Mouse (Mus musculus) large intestine, adult 2 months (tissue): Measurements from ENCODE around the gene Pxk. TPM values are rescaled to one million over a fixed set of nuclear protein-coding genes. Genes with fewer than 3 reads are reported as not detected.
"Not testable (repeated sequence)": the region's sequence is repeated elsewhere in the genome, so short reads cannot be mapped to it uniquely, and the experiment has no call there.

Experiments used
- DNase-seq: peaks from one replicate; pipeline ENCODE4 v3.0.0-alpha.2; 2012; ENCODE audit warnings: low read depth, low spot score
- WGBS: fragments of 180-500 bp; shearing (Covaris S2); methylation state at CpG from one replicate; pipeline ENCODE4 v1.1.7; 2018; 5-methylcytosine and 5-hydroxymethylcytosine counted together
- polyA plus RNA-seq: library from polyadenylated mRNA; depleted of rRNA; stranded (reverse); fragments of >200 nt; gene quantifications from 2 replicates; pipeline ENCODE4 v1.2.3, GENCODE M21; 2012

Pxk gene
- polyA plus RNA-seq, 1 experiment, result 37.9 TPM

DNA sequence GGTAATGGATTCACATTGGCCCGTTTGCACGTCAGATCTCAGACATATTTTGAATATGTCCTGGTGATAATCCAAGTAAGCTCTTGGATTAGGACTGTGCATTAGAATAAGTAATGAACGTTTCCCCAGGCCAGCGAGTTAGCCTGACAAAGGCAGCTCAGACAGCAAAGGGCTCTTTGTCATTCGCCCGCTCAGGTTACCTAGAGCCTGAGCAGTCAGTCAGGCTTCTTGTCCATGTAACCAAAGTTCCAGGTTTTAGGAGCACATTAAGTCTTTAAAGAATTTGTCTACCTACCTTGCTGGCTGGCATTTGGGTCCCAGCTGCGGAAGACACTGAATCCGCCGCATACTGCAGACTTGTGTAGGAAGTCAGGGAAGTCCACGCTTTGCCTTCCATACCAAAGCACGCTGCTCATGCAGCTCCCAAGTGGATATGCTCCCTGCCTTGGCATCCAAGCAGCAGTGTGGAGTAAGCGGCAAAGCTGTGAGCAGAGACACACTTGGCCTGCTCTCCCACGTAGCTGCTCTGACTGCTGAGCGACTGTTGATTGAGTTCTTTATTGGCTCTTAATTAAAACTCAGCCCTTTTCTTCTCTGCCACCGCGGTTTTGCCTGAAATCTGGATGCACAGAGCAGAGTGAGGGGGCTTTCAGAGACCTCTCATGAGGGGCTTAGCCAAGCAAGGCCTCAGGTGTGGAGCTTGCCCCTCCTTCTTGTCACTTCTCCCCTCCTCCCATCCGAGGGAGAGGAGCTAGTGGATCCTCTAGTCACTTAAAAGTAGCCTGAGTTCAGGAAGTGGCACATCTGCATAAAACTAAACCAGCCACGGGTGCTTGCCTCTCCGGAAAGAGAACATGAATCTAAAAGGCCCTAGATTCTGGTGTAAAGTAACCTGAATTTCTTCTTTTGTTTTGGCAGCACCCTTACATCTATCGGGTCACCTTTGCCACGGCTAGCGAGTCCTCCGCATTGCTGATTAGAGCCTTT is 42.0 kb downstream of the Pxk start:
- DNase-seq, result no peak
- 85% methylated on average over 23 of the region's 23 CpGs for WGBS

DNA sequence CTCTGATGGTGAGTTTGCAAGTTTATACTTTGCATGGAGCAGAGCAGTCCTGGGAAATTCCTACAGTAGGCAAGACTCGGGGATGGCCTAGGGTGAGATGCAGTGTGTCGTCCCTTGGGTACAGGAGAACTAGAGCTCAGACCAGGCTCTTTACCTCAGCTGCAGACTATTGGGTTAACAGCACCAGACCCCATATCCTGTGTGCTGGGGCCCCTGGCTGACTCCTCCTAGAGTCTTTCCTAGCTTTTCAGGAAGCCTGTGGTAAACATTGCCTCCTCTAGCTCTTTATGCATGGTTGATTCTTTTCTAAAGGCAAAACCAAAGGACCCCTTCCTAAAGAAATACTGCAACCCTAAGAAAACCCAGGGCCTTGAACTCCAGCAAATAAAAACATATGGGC is 43.1 kb downstream of the Pxk start:
- WGBS, result 78% methylated on average over 2 of the region's 2 CpGs
- DNase-seq, result no peak

- WGBS, result 65% methylated on average over 13 of the region's 13 CpGs
- no peak for DNase-seq
Observed at GRCm38 (mm10) chr14:8145594-8146558, 47.9 kb downstream of the Pxk start.

GRCm38 (mm10) chr14:8146611-8147223 is 48.7 kb downstream of the Pxk start:
- 43% methylated on average over 11 of the region's 11 CpGs for WGBS
- DNase-seq, result peak; percentile 64

DNA sequence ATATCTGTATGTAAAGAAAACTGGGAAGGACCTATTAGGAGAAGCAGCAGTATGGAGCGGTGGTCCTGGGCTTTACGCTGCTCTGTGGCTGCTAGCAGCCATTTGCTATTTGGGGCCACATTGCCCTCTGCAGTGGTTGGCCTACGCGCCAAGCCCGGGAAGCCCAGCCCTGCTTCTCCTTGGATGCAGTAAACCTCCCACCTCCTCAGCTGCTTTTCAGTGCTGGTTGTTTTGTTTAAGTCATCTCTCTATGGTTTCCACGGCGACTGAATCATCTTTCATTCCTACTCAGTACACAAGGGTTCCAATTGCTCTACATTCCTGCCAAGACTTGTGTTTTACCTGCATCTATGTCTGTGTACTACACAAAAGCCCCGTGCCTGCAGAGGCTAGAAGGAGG is 50.8 kb downstream of the Pxk start:
- DNase-seq, result no peak
- WGBS, result 87% methylated on average over 8 of the region's 8 CpGs

- WGBS, result 95% methylated on average over 5 of the region's 5 CpGs
- no peak for DNase-seq
Observed at GRCm38 (mm10) chr14:8151757-8152156, 53.7 kb downstream of the Pxk start.

DNA sequence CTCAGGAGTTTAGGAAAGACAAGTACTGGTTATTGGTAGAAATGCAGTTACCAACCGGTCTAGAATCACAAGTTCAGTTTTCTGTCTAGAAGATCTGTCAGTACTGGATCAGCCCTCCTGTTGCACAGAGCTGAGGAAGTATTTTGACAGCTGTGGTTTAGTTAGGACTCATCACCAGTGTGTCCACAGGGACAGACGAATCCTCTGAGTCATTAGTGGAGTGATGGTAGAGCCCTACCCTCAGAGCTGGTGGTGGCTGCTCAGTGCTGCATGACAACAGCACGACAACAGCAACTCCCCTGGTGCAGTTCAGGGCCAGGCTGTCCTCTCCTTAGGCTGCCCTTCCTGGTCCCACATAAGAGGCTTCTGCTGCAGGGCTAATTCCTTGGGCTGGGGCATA is 56.1 kb downstream of the Pxk start:
- WGBS, result 86% methylated on average over 3 of the region's 3 CpGs
- DNase-seq, result no peak

DNA sequence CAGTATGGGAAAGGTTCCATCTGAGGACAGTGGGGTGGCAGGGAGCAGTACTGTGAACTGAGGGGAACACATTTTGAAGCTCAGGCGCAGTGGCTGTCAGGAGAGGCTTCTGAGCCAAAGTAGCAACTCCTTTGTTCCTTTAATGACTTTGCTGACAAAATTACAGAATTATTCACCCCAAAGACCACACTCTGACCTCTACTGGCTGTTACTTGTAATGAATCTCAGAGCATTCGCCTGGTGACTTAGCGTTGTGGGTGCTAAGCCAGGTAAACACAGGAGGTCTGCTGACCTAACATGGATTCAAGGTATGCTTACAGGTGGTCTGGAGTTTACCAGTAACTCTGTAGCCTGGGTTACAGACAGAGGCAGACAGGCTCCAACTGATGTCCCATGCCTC is 58.9 kb downstream of the Pxk start:
- DNase-seq, result no peak
- 36% methylated on average over 3 of the region's 3 CpGs for WGBS

- WGBS, result 82% methylated on average over 3 of the region's 3 CpGs
- DNase-seq, result no peak
Observed at GRCm38 (mm10) chr14:8158721-8159120, 60.7 kb downstream of the Pxk start.

DNA sequence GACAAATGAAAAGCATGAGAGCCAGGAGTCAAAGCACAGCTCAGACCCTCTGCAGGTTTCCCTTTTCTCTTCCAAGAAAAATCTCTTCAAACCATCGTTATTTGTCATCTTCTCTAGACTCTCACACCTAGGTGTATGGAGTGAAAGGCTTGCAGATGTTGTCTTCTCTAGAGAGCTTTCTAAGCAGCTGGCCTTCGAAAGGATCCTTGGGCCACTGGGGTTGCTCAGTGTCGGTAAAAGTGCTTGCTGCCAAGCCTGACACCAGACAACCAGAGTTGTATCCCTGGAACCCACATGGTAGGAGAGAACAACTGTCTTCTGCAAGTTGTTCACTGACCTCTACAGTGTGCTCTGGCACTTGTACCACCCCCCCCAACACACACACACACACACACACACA is 61.1 kb downstream of the Pxk start:
- WGBS, result 87% methylated on average over 3 of the region's 3 CpGs
- DNase-seq, result no peak

DNA sequence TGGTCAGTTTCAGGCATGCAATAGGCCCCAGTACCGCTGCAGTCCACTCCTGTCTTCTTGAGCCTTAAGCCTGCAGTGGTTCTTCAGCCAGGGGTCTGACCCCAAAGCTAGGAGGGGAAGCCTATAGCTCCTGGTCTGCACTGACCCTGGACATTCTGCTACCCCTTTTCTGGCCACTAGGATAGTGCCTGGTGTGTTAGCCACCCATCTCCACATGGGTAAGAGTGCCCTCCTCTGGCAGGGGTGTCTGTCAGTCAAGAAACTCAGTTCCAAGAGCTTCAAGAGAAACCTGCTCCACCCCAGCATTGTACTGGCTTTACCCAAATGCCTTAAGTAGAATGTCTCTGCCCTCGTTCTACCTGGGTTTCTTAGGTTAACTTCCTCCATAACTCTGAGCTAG is 63.8 kb downstream of the Pxk start:
- WGBS, result 80% methylated on average over 2 of the region's 2 CpGs
- no peak for DNase-seq

GRCm38 (mm10) chr14:8164463-8164862 is 66.5 kb downstream of the Pxk start:
- 85% methylated on average over 7 of the region's 7 CpGs for WGBS
- no peak for DNase-seq

GRCm38 (mm10) chr14:8172507-8173410 is 74.7 kb downstream of the Pxk start, which contains the start of gene Pdhb:
TSS of gene Pdhb (minus strand) at chr14:8173025.
- peak; percentile 98 for DNase-seq
- WGBS, result under 1% methylated on average over 64 of the region's 64 CpGs

DNA sequence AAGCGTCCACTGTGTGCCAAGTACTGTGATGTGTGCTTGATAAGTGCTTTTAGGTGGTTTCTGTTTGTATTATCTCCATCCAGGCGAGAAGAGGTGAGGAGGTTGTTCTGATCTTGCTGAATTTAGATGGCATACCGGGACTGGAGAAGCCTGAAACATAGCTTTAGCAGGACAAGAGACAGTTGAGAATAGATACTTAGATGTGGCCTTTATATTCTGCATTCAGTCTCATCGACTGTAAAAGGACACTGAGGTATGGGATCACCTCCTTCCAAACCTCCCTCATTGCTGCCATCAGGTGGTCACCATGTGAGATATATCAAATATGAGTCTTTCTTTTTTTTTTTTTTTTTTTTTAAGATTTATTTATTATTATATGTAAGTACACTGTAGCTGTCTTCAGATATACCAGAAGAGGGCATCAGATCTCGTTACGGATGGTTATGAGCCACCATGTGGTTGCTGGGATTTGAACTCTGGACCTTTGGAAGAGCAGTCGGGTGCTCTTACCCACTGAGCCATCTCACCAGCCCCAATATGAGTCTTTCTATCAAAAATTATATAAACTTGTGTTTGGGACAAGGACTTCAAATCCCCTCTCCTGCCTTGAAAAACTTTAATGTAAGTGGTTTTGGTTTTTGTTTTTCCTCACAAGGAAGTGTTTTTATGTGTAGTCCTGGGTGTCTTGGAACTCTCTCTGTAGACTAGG is 75.7 kb downstream of the Pxk start:
- 16% methylated on average over 7 of the region's 7 CpGs for WGBS
- not testable (repeated sequence) for DNase-seq

DNA sequence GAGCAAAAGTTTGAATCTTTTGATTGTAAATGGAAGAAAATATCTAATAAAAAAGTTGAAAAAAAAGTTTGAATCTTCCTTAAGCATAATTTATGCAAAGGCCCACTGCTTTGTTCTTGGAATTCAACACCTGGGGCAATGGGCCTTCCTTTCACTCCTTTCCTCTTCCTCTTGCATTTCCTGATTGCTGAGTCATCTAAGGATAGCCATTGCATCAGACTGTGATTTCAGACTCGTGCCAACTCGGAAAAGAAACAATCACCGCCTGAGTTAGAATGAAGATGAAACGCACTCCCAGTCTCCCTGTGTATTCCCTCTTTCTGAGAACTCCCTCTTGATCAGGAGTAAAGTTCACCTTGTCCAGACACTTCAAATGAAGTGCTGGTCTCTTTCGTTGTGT is 76.6 kb downstream of the Pxk start:
- 32% methylated on average over 5 of the region's 5 CpGs for WGBS
- peak; percentile 35 for DNase-seq

GRCm38 (mm10) chr14:8176251-8176650 is 78.2 kb downstream of the Pxk start:
- WGBS, result 17% methylated on average over 5 of the region's 5 CpGs
- peak; percentile 32 for DNase-seq

DNA sequence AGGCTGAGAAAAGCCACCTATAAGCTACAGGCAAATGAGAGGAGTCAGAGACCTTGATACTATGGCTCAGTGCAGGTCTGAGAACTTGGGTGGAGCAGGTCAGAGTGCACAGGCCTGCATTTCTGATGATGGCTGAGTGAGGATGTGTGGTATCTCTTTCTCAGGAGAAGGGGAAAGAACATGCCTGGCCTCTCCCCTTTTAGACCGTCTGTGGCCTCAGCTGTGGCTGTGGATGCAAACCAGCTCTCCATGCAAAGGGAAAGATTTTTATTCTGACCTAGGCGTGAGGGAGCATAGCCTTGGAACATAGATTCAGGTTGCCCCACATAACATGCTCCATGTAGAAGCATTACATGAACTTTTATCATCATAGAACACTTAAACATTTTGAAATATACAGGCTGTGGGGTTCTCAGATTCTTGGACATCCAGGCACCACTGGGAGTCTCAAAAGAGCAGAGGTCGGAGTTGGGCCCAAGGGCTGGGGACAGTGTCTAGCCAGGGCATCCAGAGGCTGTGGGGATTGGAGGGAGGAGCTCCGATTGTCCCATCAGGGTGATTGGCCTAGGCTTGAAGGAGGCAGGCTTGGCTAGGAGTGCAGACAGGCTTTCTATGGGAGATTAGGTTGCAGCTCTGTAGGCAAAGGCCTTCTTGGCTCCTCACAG is 82.5 kb downstream of the Pxk start:
- WGBS, result 79% methylated on average over 4 of the region's 4 CpGs
- no peak for DNase-seq

- 68% methylated on average over 3 of the region's 3 CpGs for WGBS
- no peak for DNase-seq
Observed at GRCm38 (mm10) chr14:8183330-8183729, 85.3 kb downstream of the Pxk start.
